Mouse (Mus musculus) E14TG2a.4 (cell line): Measurements from ENCODE around the gene Tcf3.

Source experiments
- CTCF ChIP-seq: conservative IDR thresholded peaks from 2 replicates; pipeline ENCODE4 v1.5.1; 2014; ENCODE audit warnings: low read length
- NANOG ChIP-seq: IDR thresholded peaks from 2 replicates; pipeline ENCODE4 v1.6.1; 2014; ENCODE audit warnings: borderline replicate concordance, low read length, mixed read lengths
- POU5F1 ChIP-seq: IDR thresholded peaks from 2 replicates; pipeline ENCODE4 v1.6.1; 2014; ENCODE audit warnings: low read length, borderline replicate concordance

GRCm38 (mm10) chr10:80429800-80430199 lies 3.6 kb downstream of the Tcf3 start:
- TF ChIP-seq CTCF (no peak), POU5F1 (no peak), NANOG (no peak)
